Mouse (Mus musculus) hindbrain, postnatal 0 days (tissue): Measurements from ENCODE around the gene Arhgef19. TPM values are rescaled to one million over a fixed set of nuclear protein-coding genes. Genes with fewer than 3 reads are reported as not detected.
A peak's percentile ranks its signal among the peaks of the same experiment; 100 is the strongest.

Source experiments
- ATAC-seq: fragments of 200-750 bp; cut with Nextera tagmentation; 2 replicates; pipeline ENCODE4 v1.8.0; 2017; ENCODE audit warnings: mild to moderate bottlenecking, moderate TSS enrichment, moderate library complexity
- DNase-seq: peaks from one replicate; pipeline ENCODE4 v3.0.0-alpha.2; 2015; ENCODE audit warnings: low spot score
- H3K27ac ChIP-seq: fragments of 300-500 bp; sonication (generic); 2 replicates; pipeline ENCODE4 v1.5.1; 2014; ENCODE audit warnings: mild to moderate bottlenecking
- H3K27me3 ChIP-seq: fragments of 300-500 bp; sonication (generic); 2 replicates; pipeline ENCODE4 v1.6.1; 2014; ENCODE audit warnings: low read length, mixed read lengths; ENCODE audit not compliant: insufficient read depth
- H3K36me3 ChIP-seq: fragments of 300-500 bp; sonication (generic); 2 replicates; pipeline ENCODE4 v1.6.1; 2014; ENCODE audit warnings: low read length, mixed read lengths; ENCODE audit not compliant: insufficient read depth
- H3K4me1 ChIP-seq: fragments of 300-500 bp; sonication (generic); 2 replicates; pipeline ENCODE4 v1.6.1; 2014; ENCODE audit warnings: antibody characterized with exemption, low read length, mixed read lengths; ENCODE audit not compliant: insufficient read depth
- H3K4me2 ChIP-seq: fragments of 300-500 bp; sonication (generic); 2 replicates; pipeline ENCODE4 v1.6.1; 2014; ENCODE audit warnings: low read depth, mild to moderate bottlenecking, low read length, moderate library complexity, mixed read lengths
- H3K4me3 ChIP-seq: fragments of 300-500 bp; sonication (generic); 2 replicates; pipeline ENCODE4 v1.5.1; 2014; ENCODE audit warnings: low read length
- H3K9ac ChIP-seq: fragments of 300-500 bp; sonication (generic); replicated peaks from 2 replicates; pipeline ENCODE4 v1.6.1; 2014; ENCODE audit warnings: mild to moderate bottlenecking, low read length, moderate library complexity, mixed read lengths
- H3K9me3 ChIP-seq: fragments of 300-500 bp; sonication (generic); 2 replicates; pipeline ENCODE4 v1.6.1; 2016; ENCODE audit warnings: low read length, mixed read lengths
- CTCF ChIP-seq: IDR thresholded peaks from 2 replicates; pipeline ENCODE4 v1.5.1; 2016; ENCODE audit warnings: antibody characterized with exemption, control low read depth, low read depth
- WGBS: fragments of 180-500 bp; shearing (Covaris S2); extraction: QIAGEN DNeasy Blood & Tissue Kit; methylation state at CpG from one replicate; pipeline ENCODE4 v1.1.7; 2014; 5-methylcytosine and 5-hydroxymethylcytosine counted together
- polyA plus RNA-seq: library from polyadenylated mRNA; unstranded; fragments of >200 nt; fragmentation: Nextera tagmentation; extraction: Ambion mirVana; gene quantifications from 2 replicates; pipeline ENCODE4 v1.2.1, GENCODE M21; 2015
- total RNA-seq: library from RNA; depleted of rRNA; stranded (reverse); fragments of >200 nt; gene quantifications from 2 replicates; pipeline ENCODE4 v1.2.3, GENCODE M21; 2014

Gene Arhgef19
- total and polyA plus RNA-seq, 2 experiments from 2014 or later: 1.2 TPM

DNA sequence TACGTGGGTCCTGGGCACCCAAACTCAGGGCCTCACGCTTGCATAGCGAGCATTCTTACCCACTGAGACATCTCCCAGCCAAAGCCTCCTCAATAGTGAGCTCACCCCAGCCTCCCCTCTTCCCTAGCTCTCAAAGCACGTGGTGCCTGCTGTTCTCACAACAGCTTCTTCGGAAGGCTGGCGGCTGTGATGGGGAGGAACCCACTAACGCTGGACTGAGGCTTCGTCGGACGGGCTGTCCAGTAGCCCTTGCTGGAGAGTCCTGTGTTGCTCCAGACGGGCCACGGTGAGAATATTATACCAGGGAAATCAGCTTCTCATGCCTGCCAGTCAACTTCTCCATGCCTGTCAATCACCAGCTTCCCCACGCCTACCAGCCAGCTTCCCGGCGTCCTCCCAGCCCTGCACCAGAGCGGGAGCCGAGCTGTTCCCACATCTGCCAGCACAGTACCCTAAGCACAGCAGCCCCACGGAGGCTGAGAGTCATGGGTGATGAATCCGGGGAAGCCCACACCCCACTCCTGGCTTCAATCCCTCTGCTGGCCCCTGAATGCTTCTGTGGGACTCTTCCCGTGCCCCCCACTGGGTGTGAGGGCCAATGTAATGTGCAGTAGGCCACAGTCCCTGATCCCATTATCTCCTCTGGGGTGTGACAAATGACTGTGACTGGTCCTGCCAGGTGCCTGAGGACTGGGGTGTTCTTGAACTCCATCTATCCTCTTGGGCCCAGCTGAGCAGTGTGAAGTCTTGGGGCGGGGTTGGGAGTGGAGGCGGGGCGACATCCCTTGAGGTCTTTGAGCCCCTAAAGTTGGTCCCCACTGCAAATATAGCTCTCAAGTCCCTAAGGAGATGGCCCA, 35.4 kb downstream of the Arhgef19 start:
- Histone ChIP-seq H3K27ac (no peak overlapping the region), H3K9me3 (no peaks in the 10 kb centered on the region), H3K4me2 (peak overlapping the region; percentile 23; the same call in 1 of the 2 replicates), H3K9ac (no peak overlapping the region), H3K4me1 (peaks cover 8% of the 10 kb centered on the region; the same call in 1 of the 2 replicates), H3K27me3 (no peaks in the 10 kb centered on the region), H3K36me3 (no peaks in the 10 kb centered on the region), H3K4me3 (no peak overlapping the region)
- ATAC-seq (peak; percentile 48), DNase-seq (peak; percentile 42)
- TF ChIP-seq CTCF: no peak
- 22% methylated on average over 23 of the region's 23 CpGs for WGBS

- no peak for ATAC-seq
- TF ChIP-seq CTCF: no peak
- Histone ChIP-seq H3K36me3 (no peaks in the 10 kb centered on the region), H3K9me3 (no peaks in the 10 kb centered on the region), H3K4me1 (peaks cover 8% of the 10 kb centered on the region; the same call in 1 of the 2 replicates), H3K9ac (no peak overlapping the region), H3K27ac (no peak overlapping the region), H3K27me3 (no peaks in the 10 kb centered on the region), H3K4me3 (no peak overlapping the region), H3K4me2 (no peak overlapping the region)
- no peak for DNase-seq
- WGBS: 90% methylated on average over 8 of the region's 8 CpGs
Measured at GRCm38 (mm10) chr4:141277157-141277556, 37.9 kb downstream of the Arhgef19 start.

- Histone ChIP-seq H3K4me1 (peaks cover 8% of the 10 kb centered on the region; the same call in 1 of the 2 replicates), H3K9me3 (no peaks in the 10 kb centered on the region), H3K27me3 (no peaks in the 10 kb centered on the region), H3K27ac (peak overlapping the region; percentile 45; the same call in 1 of the 2 replicates), H3K4me3 (no peak overlapping the region), H3K36me3 (no peaks in the 10 kb centered on the region), H3K9ac (no peak overlapping the region), H3K4me2 (no peak overlapping the region)
- WGBS: 61% methylated on average over 7 of the region's 7 CpGs
- TF ChIP-seq CTCF: peak; percentile 12
- 0 out of 2 replicates have a peak, but pooled peaks have one; percentile 16 for ATAC-seq
- DNase-seq: no peak
Measured at GRCm38 (mm10) chr4:141278154-141278553, 38.9 kb downstream of the Arhgef19 start.

DNA sequence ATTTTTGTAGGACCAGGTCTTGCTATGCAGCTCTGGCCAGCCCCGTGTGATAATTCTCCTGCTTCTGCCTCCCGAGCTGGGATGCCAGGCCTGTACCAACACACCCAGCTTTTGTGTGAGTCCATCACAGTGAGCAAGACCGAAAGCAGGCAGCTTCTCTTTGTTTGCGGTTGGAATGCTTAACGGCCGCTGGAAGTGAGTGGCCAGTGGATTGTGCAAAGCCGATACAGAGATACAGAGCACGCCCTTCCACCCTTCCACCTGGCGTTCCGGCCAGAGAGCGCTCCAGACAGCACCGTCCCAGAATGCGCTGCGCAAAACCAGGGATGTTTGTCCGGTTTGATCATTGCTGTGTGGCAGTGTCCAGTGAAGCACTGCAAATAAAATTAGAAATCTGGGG, 40.0 kb downstream of the Arhgef19 start:
- Histone ChIP-seq H3K36me3 (no peaks in the 10 kb centered on the region), H3K4me2 (no peak overlapping the region), H3K9ac (no peak overlapping the region), H3K4me1 (peaks cover 7% of the 10 kb centered on the region; the same call in 1 of the 2 replicates), H3K27ac (no peak overlapping the region), H3K27me3 (no peaks in the 10 kb centered on the region), H3K9me3 (no peaks in the 10 kb centered on the region), H3K4me3 (no peak overlapping the region)
- no peak for DNase-seq
- WGBS: 50% methylated on average over 15 of the region's 15 CpGs
- TF ChIP-seq CTCF: no peak
- ATAC-seq: no peak

- H3K36me3 ChIP-seq: no peaks in the 10 kb centered on the region
- H3K4me3 ChIP-seq: no peak overlapping the region
- H3K9me3 ChIP-seq: no peaks in the 10 kb centered on the region
- H3K4me1 ChIP-seq: peaks cover 2% of the 10 kb centered on the region; the same call in 1 of the 2 replicates
- H3K27me3 ChIP-seq: no peaks in the 10 kb centered on the region
- H3K27ac ChIP-seq: no peak overlapping the region
- DNase-seq (no peak), ATAC-seq (no peak)
- TF ChIP-seq CTCF: no peak
- H3K4me2 ChIP-seq: no peak overlapping the region
- WGBS: 93% methylated on average over 6 of the region's 6 CpGs
- H3K9ac ChIP-seq: no peak overlapping the region
Measured at GRCm38 (mm10) chr4:141279783-141280182, 40.5 kb downstream of the Arhgef19 start.

DNA sequence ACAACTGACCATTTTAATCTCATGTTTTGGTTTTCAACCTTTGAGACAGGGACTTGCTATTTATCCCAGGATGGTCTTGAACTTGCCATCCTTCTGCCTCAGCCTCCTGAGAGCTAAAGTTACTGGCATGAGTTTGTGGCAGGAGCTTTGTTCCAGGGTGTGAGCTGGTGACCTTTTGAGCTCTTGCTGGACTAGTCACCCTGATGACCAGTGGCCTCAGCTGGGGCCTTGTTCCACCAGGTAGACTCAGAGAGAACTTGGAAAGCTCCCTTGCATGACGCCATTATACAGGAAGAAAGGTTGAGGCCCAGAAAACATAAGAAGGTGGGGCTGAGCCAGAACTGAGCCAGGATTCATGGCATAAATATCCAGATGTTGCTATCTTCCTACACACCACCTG, 41.2 kb downstream of the Arhgef19 start:
- Histone ChIP-seq H3K36me3 (no peaks in the 10 kb centered on the region), H3K27ac (no peak overlapping the region), H3K9ac (no peak overlapping the region), H3K4me2 (no peak overlapping the region), H3K9me3 (no peaks in the 10 kb centered on the region), H3K4me3 (no peak overlapping the region), H3K27me3 (no peaks in the 10 kb centered on the region), H3K4me1 (no peaks in the 10 kb centered on the region)
- no peak for ATAC-seq
- no peak for TF ChIP-seq CTCF
- WGBS: 98% methylated on average over 1 of the region's 1 CpGs
- no peak for DNase-seq

- 51% methylated on average over 6 of the region's 6 CpGs for WGBS
- no peak for TF ChIP-seq CTCF
- DNase-seq: no peak
- Histone ChIP-seq H3K27ac (no peak overlapping the region), H3K9me3 (no peaks in the 10 kb centered on the region), H3K4me1 (no peaks in the 10 kb centered on the region), H3K9ac (no peak overlapping the region), H3K27me3 (no peaks in the 10 kb centered on the region), H3K36me3 (no peaks in the 10 kb centered on the region), H3K4me2 (no peak overlapping the region), H3K4me3 (no peak overlapping the region)
- ATAC-seq: no peak
Measured at GRCm38 (mm10) chr4:141281153-141281552, 41.9 kb downstream of the Arhgef19 start.
